Mouse (Mus musculus) cerebellum, postnatal 25 days (tissue): ENCODE results near the gene Ntm.

ENCODE experiments used
- DNase-seq, 2 experiments: peaks; one replicate each; pipeline ENCODE4 v3.0.0; 2021; ENCODE audit warnings: mixed read lengths in 2 of 2

Ntm gene

DNA sequence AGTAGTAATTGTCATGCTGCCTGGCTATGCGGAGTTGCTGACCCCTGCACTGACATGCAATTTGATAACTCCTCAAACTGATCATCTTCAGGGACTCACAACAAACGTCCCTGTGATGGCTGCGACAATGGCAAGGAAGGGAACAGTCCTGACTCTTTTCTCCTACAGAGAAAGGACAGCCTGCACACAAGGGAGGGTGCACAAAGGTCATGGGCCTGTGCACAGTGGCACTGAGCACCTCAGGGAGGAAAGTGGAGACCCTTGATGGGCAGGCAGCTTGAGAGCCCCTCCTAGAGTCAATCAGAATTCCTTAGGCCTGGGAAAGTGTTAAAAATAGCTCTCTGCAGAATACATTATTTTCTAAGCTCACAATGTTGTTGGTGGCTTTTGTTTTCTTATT lies 951.5 kb downstream of the Ntm start:
- DNase-seq: no peak

DNA sequence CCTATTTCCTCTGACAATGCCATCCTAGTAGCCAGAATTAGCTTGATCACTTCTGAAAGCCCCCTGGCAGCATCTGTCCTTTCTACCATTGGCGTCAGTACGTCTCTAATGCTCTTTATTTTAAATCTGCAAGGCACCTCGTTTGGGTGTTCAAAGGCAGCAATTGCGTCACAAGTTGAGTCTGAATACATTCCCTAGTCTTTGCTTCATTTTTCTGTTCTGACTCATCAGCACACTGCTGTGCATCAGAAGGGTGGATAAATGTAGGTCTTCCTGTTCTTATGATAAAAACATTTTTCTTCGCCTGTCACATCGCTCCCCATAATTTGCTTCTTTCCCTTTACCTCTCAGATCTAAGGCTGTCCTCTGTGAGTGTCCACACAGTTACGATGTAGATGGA lies 958.4 kb downstream of the Ntm start:
- no peak for DNase-seq

DNA sequence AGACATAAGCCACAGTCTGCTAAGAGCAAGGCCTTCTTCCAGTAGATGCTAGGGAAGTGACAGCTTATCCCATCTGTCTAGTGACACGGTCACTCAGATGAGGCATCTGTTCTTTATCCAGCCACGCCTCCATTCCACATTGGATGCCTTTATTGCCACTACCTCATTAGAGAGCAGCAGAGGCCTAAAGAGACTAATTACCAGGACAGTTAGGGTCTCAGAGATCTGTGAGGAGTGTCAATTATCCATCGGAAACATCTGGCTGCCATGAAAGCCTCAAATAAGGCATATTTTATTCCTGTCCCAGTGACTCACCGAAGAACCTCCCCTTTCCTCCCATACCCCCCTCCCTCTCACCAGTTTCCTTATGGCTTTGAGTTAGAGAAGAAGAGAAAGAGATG lies 963.0 kb downstream of the Ntm start:
- DNase-seq: no peak

DNA sequence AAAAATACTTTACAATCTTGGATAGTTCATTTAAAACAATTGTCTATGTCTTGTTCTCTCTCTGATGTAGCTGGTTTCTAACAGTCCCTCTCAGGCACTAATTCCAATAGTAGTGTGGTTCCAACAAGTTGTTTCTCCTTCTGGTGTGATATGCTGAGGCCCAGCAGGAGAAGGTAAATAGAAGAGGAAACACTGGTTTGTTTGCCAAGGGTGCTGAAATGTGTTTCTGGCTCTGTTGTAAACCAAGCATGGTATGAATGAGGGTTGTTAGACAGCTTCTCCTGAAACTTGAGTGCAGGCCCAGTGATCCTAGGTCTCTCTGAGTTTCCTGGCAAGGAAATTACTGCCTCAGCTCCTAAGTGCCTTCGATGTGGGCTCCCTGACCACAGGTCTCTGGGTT lies 985.7 kb downstream of the Ntm start:
- peak in 1 of 2 experiments; percentile 22 for DNase-seq

DNA sequence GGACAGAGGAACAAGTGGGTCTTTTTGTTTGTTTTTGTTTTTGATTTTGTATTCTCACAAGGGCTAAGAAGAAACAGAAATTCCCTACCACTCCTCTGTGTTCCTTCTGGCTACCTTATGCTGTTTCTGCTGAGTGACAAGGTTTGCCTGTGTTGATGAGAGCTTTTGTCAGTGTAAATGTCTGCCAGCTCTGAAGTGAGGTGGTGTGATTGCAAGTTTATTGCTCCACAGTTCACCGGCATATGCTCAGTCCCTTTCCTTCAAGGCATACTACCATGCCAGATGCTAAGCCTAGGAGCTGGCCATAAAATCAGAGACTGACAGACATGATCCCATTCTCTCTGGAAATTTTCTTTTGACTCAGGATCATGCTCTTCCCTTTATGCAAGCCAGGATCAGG lies 993.5 kb downstream of the Ntm start:
- DNase-seq: no peak
